Mouse (Mus musculus): ENCODE data around the gene Vps51. TPM values are rescaled to one million over a fixed set of nuclear protein-coding genes. Genes with fewer than 3 reads are reported as not detected.

Gene Vps51
- polyA plus RNA-seq (2012; ENCODE audit: insufficient read depth, low replicate concordance) = 23.5 and 35.2 TPM in 2 replicates

GRCm38 (mm10) chr19:6076564-6077393 lies at the start of gene Vps51:
Vps51 (minus strand) TSS chr19:6077231.
- Histone ChIP-seq H3K9me3 (no peaks in the 10 kb centered on the region), H3K36me3 (replicated peaks; ENCODE audit: low read length) (peaks cover 61% of the 10 kb centered on the region)

GRCm38 (mm10) chr19:6126289-6126688 lies 49.3 kb upstream of the Vps51 start:
- H3K27me3 ChIP-seq (replicated peaks) = no peaks in the 10 kb centered on the region
- H3K4me1 ChIP-seq = peaks cover 30% of the 10 kb centered on the region
- peaks cover 25% of the 10 kb centered on the region for H3K36me3 ChIP-seq (replicated peaks; ENCODE audit: low read length)
- peak overlapping the region; percentile 74 for H3K4me3 ChIP-seq (replicated peaks)
- no peaks in the 10 kb centered on the region for H3K9me3 ChIP-seq
- TF ChIP-seq FLI1 (IDR thresholded peaks at IDR 0.05; ENCODE audit: low read length) (no peak), GATA1 (IDR thresholded peaks at IDR 0.05; ENCODE audit: borderline replicate concordance, low read length) (no peak)

More at GRCm38 (mm10) chr19:6076564-6077393, at the start of gene Vps51:
- Histone ChIP-seq H3K4me3 (replicated peaks) (peak within 1 kb of the TSS; percentile 97), H3K4me1 (peaks cover 38% of the 10 kb centered on the region), H3K27me3 (replicated peaks) (no peaks in the 10 kb centered on the region)
- no peak for TF ChIP-seq FLI1 (IDR thresholded peaks at IDR 0.05; ENCODE audit: low read length)
- TF ChIP-seq GATA1 (IDR thresholded peaks at IDR 0.05; ENCODE audit: borderline replicate concordance, low read length) = no peak

- TF ChIP-seq FLI1 (IDR thresholded peaks at IDR 0.05; ENCODE audit: low read length) (no peak), GATA1 (IDR thresholded peaks at IDR 0.05; ENCODE audit: borderline replicate concordance, low read length) (no peak)
- no peaks in the 10 kb centered on the region for H3K27me3 ChIP-seq (replicated peaks)
- H3K4me3 ChIP-seq (replicated peaks) = no peak overlapping the region
- no peaks in the 10 kb centered on the region for H3K9me3 ChIP-seq
- H3K4me1 ChIP-seq = peaks cover 35% of the 10 kb centered on the region
- H3K36me3 ChIP-seq (replicated peaks; ENCODE audit: low read length) = peaks cover 39% of the 10 kb centered on the region
These were observed 47.9 kb upstream of the Vps51 start for GRCm38 (mm10) chr19:6124898-6125297.

GRCm38 (mm10) chr19:6123330-6123729 lies 46.3 kb upstream of the Vps51 start:
- no peaks in the 10 kb centered on the region for H3K27me3 ChIP-seq (replicated peaks)
- H3K4me1 ChIP-seq = peaks cover 43% of the 10 kb centered on the region
- no peaks in the 10 kb centered on the region for H3K9me3 ChIP-seq
- H3K4me3 ChIP-seq (replicated peaks) = no peak overlapping the region
- peaks cover 45% of the 10 kb centered on the region for H3K36me3 ChIP-seq (replicated peaks; ENCODE audit: low read length)
- TF ChIP-seq FLI1 (IDR thresholded peaks at IDR 0.05; ENCODE audit: low read length) (no peak), GATA1 (IDR thresholded peaks at IDR 0.05; ENCODE audit: borderline replicate concordance, low read length) (no peak)

- peaks cover 40% of the 10 kb centered on the region for H3K4me1 ChIP-seq
- peaks cover 46% of the 10 kb centered on the region for H3K36me3 ChIP-seq (replicated peaks; ENCODE audit: low read length)
- no peaks in the 10 kb centered on the region for H3K27me3 ChIP-seq (replicated peaks)
- no peaks in the 10 kb centered on the region for H3K9me3 ChIP-seq
- no peak overlapping the region for H3K4me3 ChIP-seq (replicated peaks)
- TF ChIP-seq FLI1 (IDR thresholded peaks at IDR 0.05; ENCODE audit: low read length) (no peak), GATA1 (IDR thresholded peaks at IDR 0.05; ENCODE audit: borderline replicate concordance, low read length) (no peak)
These were observed 44.7 kb upstream of the Vps51 start for GRCm38 (mm10) chr19:6121761-6122160.

- H3K4me3 ChIP-seq (replicated peaks) = peak overlapping the region; percentile 98
- H3K9me3 ChIP-seq = no peaks in the 10 kb centered on the region
- TF ChIP-seq GATA1 (IDR thresholded peaks at IDR 0.05; ENCODE audit: borderline replicate concordance, low read length) (no peak), FLI1 (IDR thresholded peaks at IDR 0.05; ENCODE audit: low read length) (no peak)
- H3K27me3 ChIP-seq (replicated peaks) = no peaks in the 10 kb centered on the region
- peaks cover 70% of the 10 kb centered on the region for H3K36me3 ChIP-seq (replicated peaks; ENCODE audit: low read length)
- H3K4me1 ChIP-seq = peaks cover 51% of the 10 kb centered on the region
These were observed 41.7 kb upstream of the Vps51 start for GRCm38 (mm10) chr19:6118677-6119185.

GRCm38 (mm10) chr19:6117986-6118676 lies 41.1 kb upstream of the Vps51 start, which contains the start of gene Sac3d1:
Sac3d1 (minus strand) TSS chr19:6118650.
- Histone ChIP-seq H3K4me1 (peaks cover 51% of the 10 kb centered on the region), H3K36me3 (replicated peaks; ENCODE audit: low read length) (peaks cover 69% of the 10 kb centered on the region), H3K9me3 (no peaks in the 10 kb centered on the region), H3K4me3 (replicated peaks) (peak within 1 kb of the TSS; percentile 98), H3K27me3 (replicated peaks) (no peaks in the 10 kb centered on the region)
- TF ChIP-seq FLI1 (IDR thresholded peaks at IDR 0.05; ENCODE audit: low read length) (no peak), GATA1 (IDR thresholded peaks at IDR 0.05; ENCODE audit: borderline replicate concordance, low read length) (no peak)

GRCm38 (mm10) chr19:6117346-6117985 lies 40.4 kb upstream of the Vps51 start:
- TF ChIP-seq GATA1 (IDR thresholded peaks at IDR 0.05; ENCODE audit: borderline replicate concordance, low read length) = no peak
- no peak for TF ChIP-seq FLI1 (IDR thresholded peaks at IDR 0.05; ENCODE audit: low read length)
- Histone ChIP-seq H3K36me3 (replicated peaks; ENCODE audit: low read length) (peaks cover 72% of the 10 kb centered on the region), H3K9me3 (no peaks in the 10 kb centered on the region), H3K4me3 (replicated peaks) (peak overlapping the region; percentile 98), H3K4me1 (peaks cover 56% of the 10 kb centered on the region), H3K27me3 (replicated peaks) (no peaks in the 10 kb centered on the region)

- Histone ChIP-seq H3K27me3 (replicated peaks) (no peaks in the 10 kb centered on the region), H3K4me1 (peaks cover 56% of the 10 kb centered on the region), H3K4me3 (replicated peaks) (peak overlapping the region; percentile 98), H3K9me3 (no peaks in the 10 kb centered on the region), H3K36me3 (replicated peaks; ENCODE audit: low read length) (peaks cover 67% of the 10 kb centered on the region)
- TF ChIP-seq GATA1 (IDR thresholded peaks at IDR 0.05; ENCODE audit: borderline replicate concordance, low read length) = no peak
- TF ChIP-seq FLI1 (IDR thresholded peaks at IDR 0.05; ENCODE audit: low read length) = no peak
These were observed 39.3 kb upstream of the Vps51 start for GRCm38 (mm10) chr19:6116113-6116850.

Measured in megakaryocyte, embryonic 14.5 days (primary cell).